Mouse (Mus musculus) midbrain, embryonic 12.5 days (tissue): Measurements from ENCODE around the gene Sipa1l3. TPM values are rescaled to one million over a fixed set of nuclear protein-coding genes. Genes with fewer than 3 reads are reported as not detected.

Experiments used
- ATAC-seq: fragments of 200-750 bp; cut with Nextera tagmentation; 2 replicates; pipeline ENCODE4 v1.8.0; 2017; ENCODE audit warnings: low read depth, moderate TSS enrichment, moderate library complexity; ENCODE audit not compliant: low FRiP score
- H3K27ac ChIP-seq: fragments of 300-500 bp; sonication (generic); replicated peaks from 2 replicates; pipeline ENCODE4 v1.5.1; 2016; ENCODE audit warnings: mild to moderate bottlenecking
- H3K27me3 ChIP-seq: fragments of 300-500 bp; sonication (generic); 2 replicates; pipeline ENCODE4 v1.6.1; 2016; ENCODE audit warnings: mild to moderate bottlenecking
- H3K36me3 ChIP-seq: fragments of 300-500 bp; sonication (generic); 2 replicates; pipeline ENCODE4 v1.6.1; 2016
- H3K4me1 ChIP-seq: fragments of 300-500 bp; sonication (generic); 2 replicates; pipeline ENCODE4 v1.6.1; 2016
- H3K4me2 ChIP-seq: fragments of 300-500 bp; sonication (generic); replicated peaks from 2 replicates; pipeline ENCODE4 v1.6.1; 2016; ENCODE audit warnings: mild to moderate bottlenecking, moderate library complexity
- H3K4me3 ChIP-seq: fragments of 300-500 bp; sonication (generic); 2 replicates; pipeline ENCODE4 v1.5.1; 2016; ENCODE audit warnings: mild to moderate bottlenecking
- H3K9ac ChIP-seq: fragments of 300-500 bp; sonication (generic); replicated peaks from 2 replicates; pipeline ENCODE4 v1.6.1; 2016; ENCODE audit warnings: mild to moderate bottlenecking, moderate library complexity
- H3K9me3 ChIP-seq: fragments of 300-500 bp; sonication (generic); 2 replicates; pipeline ENCODE4 v1.6.1; 2016; ENCODE audit warnings: mild to moderate bottlenecking
- WGBS: fragments of 180-500 bp; shearing (Covaris S2); methylation state at CpG from one replicate; pipeline ENCODE4 v1.1.7; 2016; 5-methylcytosine and 5-hydroxymethylcytosine counted together
- polyA plus RNA-seq: library from polyadenylated mRNA; unstranded; fragments of >200 nt; fragmentation: Nextera tagmentation; extraction: Ambion mirVana; gene quantifications from 2 replicates; pipeline ENCODE4 v1.2.1, GENCODE M21; 2016

The Sipa1l3 gene
- polyA plus RNA-seq, 1 experiment from 2014 or later, result 14.6 TPM

DNA sequence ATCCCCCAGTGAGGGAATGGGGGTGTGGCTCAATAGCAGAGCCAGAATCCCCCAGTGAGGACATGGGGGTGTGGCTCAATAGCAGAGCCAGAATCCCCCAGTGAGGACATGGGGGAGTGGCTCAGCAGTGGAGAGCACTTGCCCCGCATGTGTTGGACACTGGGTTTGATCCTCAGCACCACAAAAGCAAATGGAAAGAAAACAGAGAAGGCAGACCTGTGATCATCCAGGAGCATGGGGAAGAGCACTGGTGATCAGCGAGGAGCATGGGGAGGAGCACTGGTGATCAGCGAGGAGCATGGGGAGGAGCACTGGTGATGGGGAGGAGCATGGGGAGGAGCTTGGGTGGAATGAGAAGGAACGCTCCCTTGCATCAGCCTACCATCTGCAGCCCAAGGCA, 98.6 kb downstream of the Sipa1l3 start:
- Histone ChIP-seq H3K36me3 (no peaks in the 10 kb centered on the region), H3K27me3 (no peaks in the 10 kb centered on the region; the same call in 1 of the 2 replicates), H3K9me3 (no peaks in the 10 kb centered on the region), H3K4me3 (no peak overlapping the region), H3K27ac (no peak overlapping the region), H3K4me1 (peaks cover 37% of the 10 kb centered on the region), H3K9ac (no peak overlapping the region), H3K4me2 (no peak overlapping the region)
- ATAC-seq, result no peak
- 44% methylated on average over 4 of the region's 4 CpGs for WGBS

- Histone ChIP-seq H3K9ac (no peak overlapping the region), H3K4me1 (peaks cover 37% of the 10 kb centered on the region), H3K27me3 (no peaks in the 10 kb centered on the region; the same call in 1 of the 2 replicates), H3K4me2 (no peak overlapping the region), H3K27ac (no peak overlapping the region), H3K36me3 (no peaks in the 10 kb centered on the region), H3K4me3 (no peak overlapping the region), H3K9me3 (no peaks in the 10 kb centered on the region)
- 73% methylated on average over 6 of the region's 6 CpGs for WGBS
- ATAC-seq, result no peak
Observed at GRCm38 (mm10) chr7:29418231-29418630, 100.2 kb downstream of the Sipa1l3 start.

GRCm38 (mm10) chr7:29417332-29418069, 100.9 kb downstream of the Sipa1l3 start:
- H3K9ac ChIP-seq, result no peak overlapping the region
- no peak overlapping the region for H3K4me3 ChIP-seq
- no peaks in the 10 kb centered on the region for H3K9me3 ChIP-seq
- H3K27me3 ChIP-seq, result no peaks in the 10 kb centered on the region; the same call in 1 of the 2 replicates
- 33% methylated on average over 8 of the region's 8 CpGs for WGBS
- peak; percentile 57 for ATAC-seq
- no peak overlapping the region for H3K4me2 ChIP-seq
- H3K27ac ChIP-seq, result no peak overlapping the region
- no peaks in the 10 kb centered on the region for H3K36me3 ChIP-seq
- H3K4me1 ChIP-seq, result peaks cover 42% of the 10 kb centered on the region

DNA sequence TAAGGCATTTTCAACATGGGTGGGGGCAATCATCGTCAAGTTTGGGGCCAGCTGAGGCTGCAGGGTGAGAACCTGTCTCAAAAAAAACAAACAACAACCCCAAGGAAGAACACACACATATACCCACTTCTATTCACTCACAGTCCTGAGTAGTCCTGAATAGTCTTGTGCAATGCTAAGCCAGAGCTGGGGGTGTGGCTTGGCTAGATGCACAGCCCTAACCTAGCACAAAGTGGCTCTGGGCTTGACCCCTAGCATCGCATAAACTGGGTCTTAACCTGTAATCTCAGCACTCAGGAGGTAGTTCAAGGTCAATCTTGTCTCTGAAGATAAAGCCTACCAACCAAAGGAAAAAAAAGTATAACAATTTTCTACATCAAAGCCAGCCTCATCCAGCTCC, 101.5 kb downstream of the Sipa1l3 start:
- no peaks in the 10 kb centered on the region for H3K9me3 ChIP-seq
- H3K27me3 ChIP-seq, result no peaks in the 10 kb centered on the region; the same call in 1 of the 2 replicates
- no peak for ATAC-seq
- H3K9ac ChIP-seq, result no peak overlapping the region
- 35% methylated on average over 2 of the region's 2 CpGs for WGBS
- no peak overlapping the region for H3K27ac ChIP-seq
- no peak overlapping the region for H3K4me2 ChIP-seq
- peaks cover 45% of the 10 kb centered on the region for H3K4me1 ChIP-seq
- no peaks in the 10 kb centered on the region for H3K36me3 ChIP-seq
- H3K4me3 ChIP-seq, result no peak overlapping the region

- Histone ChIP-seq H3K9me3 (no peaks in the 10 kb centered on the region), H3K4me2 (no peak overlapping the region), H3K9ac (no peak overlapping the region), H3K4me1 (peaks cover 32% of the 10 kb centered on the region), H3K27me3 (no peaks in the 10 kb centered on the region), H3K27ac (peak overlapping the region; percentile 49), H3K4me3 (no peak overlapping the region), H3K36me3 (no peaks in the 10 kb centered on the region)
- ATAC-seq, result 0 out of 2 replicates have a peak, but pooled peaks have one; percentile 16
- WGBS, result 64% methylated on average over 8 of the region's 8 CpGs
Observed at GRCm38 (mm10) chr7:29411838-29412580, 106.4 kb downstream of the Sipa1l3 start.

GRCm38 (mm10) chr7:29411216-29411816, 107.1 kb downstream of the Sipa1l3 start:
- Histone ChIP-seq H3K4me1 (peaks cover 26% of the 10 kb centered on the region), H3K9me3 (no peaks in the 10 kb centered on the region), H3K4me2 (no peak overlapping the region), H3K27me3 (no peaks in the 10 kb centered on the region), H3K27ac (peak overlapping the region; percentile 49), H3K9ac (no peak overlapping the region), H3K4me3 (no peak overlapping the region), H3K36me3 (no peaks in the 10 kb centered on the region)
- peak; percentile 45 for ATAC-seq
- 54% methylated on average over 4 of the region's 4 CpGs for WGBS

DNA sequence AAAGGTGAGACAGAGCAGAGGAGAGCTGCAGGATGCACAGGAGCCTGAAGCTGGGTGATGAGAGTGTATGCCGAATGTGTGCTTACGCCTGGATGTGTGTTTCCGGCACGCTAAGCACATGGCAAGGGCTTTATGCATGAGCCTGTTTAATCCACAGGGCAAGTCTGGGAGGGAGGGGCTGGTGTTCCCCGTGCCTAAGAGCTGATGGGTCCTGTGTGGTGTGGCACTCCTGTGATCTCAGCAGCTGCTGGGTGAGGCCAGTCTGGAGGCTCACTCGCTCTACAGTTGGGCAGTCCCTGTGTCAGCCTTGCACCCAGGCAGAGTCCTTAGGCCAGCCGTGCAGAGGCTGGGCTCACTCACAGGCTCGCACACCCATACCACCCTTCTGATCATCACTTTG, 108.0 kb downstream of the Sipa1l3 start:
- ATAC-seq, result no peak
- no peak overlapping the region for H3K9ac ChIP-seq
- 76% methylated on average over 8 of the region's 8 CpGs for WGBS

GRCm38 (mm10) chr7:29406855-29407254, 111.6 kb downstream of the Sipa1l3 start:
- Histone ChIP-seq H3K27ac (no peak overlapping the region), H3K36me3 (no peaks in the 10 kb centered on the region), H3K9ac (no peak overlapping the region), H3K27me3 (no peaks in the 10 kb centered on the region), H3K9me3 (no peaks in the 10 kb centered on the region), H3K4me2 (no peak overlapping the region), H3K4me1 (peaks cover 11% of the 10 kb centered on the region), H3K4me3 (no peak overlapping the region)
- no peak for ATAC-seq
- 91% methylated on average over 4 of the region's 4 CpGs for WGBS

More for the DNA sequence above, 108.0 kb downstream of the Sipa1l3 start:
- H3K4me1 ChIP-seq, result peaks cover 24% of the 10 kb centered on the region
- no peak overlapping the region for H3K4me3 ChIP-seq
- no peak overlapping the region for H3K27ac ChIP-seq
- no peak overlapping the region for H3K4me2 ChIP-seq
- H3K27me3 ChIP-seq, result no peaks in the 10 kb centered on the region
- H3K36me3 ChIP-seq, result no peaks in the 10 kb centered on the region
- H3K9me3 ChIP-seq, result no peaks in the 10 kb centered on the region

- WGBS, result 92% methylated on average over 2 of the region's 2 CpGs
- H3K9ac ChIP-seq, result no peak overlapping the region
Observed at GRCm38 (mm10) chr7:29404126-29404525, 114.3 kb downstream of the Sipa1l3 start.

GRCm38 (mm10) chr7:29402015-29402414, 116.4 kb downstream of the Sipa1l3 start:
- peaks cover 26% of the 10 kb centered on the region for H3K36me3 ChIP-seq
- no peak overlapping the region for H3K27ac ChIP-seq
- H3K4me3 ChIP-seq, result no peak overlapping the region
- H3K4me1 ChIP-seq, result no peaks in the 10 kb centered on the region
- H3K4me2 ChIP-seq, result no peak overlapping the region
- H3K27me3 ChIP-seq, result no peaks in the 10 kb centered on the region
- no peaks in the 10 kb centered on the region for H3K9me3 ChIP-seq
- no peak for ATAC-seq
- no peak overlapping the region for H3K9ac ChIP-seq
- 95% methylated on average over 4 of the region's 4 CpGs for WGBS

More at GRCm38 (mm10) chr7:29404126-29404525, 114.3 kb downstream of the Sipa1l3 start:
- Histone ChIP-seq H3K9me3 (no peaks in the 10 kb centered on the region), H3K27me3 (no peaks in the 10 kb centered on the region), H3K4me3 (no peak overlapping the region), H3K4me2 (no peak overlapping the region), H3K36me3 (peaks cover 20% of the 10 kb centered on the region), H3K27ac (no peak overlapping the region), H3K4me1 (no peaks in the 10 kb centered on the region)
- ATAC-seq, result no peak

GRCm38 (mm10) chr7:29400451-29400850, 118.0 kb downstream of the Sipa1l3 start:
- H3K4me2 ChIP-seq, result no peak overlapping the region
- no peaks in the 10 kb centered on the region for H3K9me3 ChIP-seq
- H3K27ac ChIP-seq, result no peak overlapping the region
- no peaks in the 10 kb centered on the region for H3K27me3 ChIP-seq
- H3K4me1 ChIP-seq, result no peaks in the 10 kb centered on the region
- H3K4me3 ChIP-seq, result no peak overlapping the region
- WGBS, result 93% methylated on average over 8 of the region's 8 CpGs
- no peak for ATAC-seq
- H3K36me3 ChIP-seq, result peaks cover 41% of the 10 kb centered on the region
- H3K9ac ChIP-seq, result no peak overlapping the region

DNA sequence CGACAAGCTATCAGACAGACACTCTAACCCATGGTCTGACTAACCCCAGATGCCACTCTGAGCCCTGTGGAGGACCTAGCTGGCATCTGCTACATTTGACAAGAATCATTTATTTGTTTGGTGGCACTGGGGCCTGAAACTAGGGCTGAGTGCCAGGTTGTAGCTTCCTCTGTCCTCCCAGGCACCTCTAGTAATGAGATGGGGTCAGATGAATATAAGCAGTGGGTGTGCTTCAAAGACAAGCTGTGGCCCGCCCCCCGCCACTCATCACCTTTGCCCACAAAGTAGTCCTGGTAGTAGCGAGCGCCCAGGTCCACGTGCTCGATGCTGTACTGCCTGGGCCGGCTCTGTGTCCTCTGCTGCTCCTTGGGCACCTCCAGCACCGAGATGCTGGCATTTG, 119.4 kb downstream of the Sipa1l3 start:
- H3K4me1 ChIP-seq, result no peaks in the 10 kb centered on the region
- no peak overlapping the region for H3K4me3 ChIP-seq
- H3K9me3 ChIP-seq, result no peaks in the 10 kb centered on the region
- H3K4me2 ChIP-seq, result no peak overlapping the region
- H3K9ac ChIP-seq, result no peak overlapping the region
- ATAC-seq, result no peak
- H3K27ac ChIP-seq, result no peak overlapping the region
- no peaks in the 10 kb centered on the region for H3K27me3 ChIP-seq
- peaks cover 44% of the 10 kb centered on the region for H3K36me3 ChIP-seq
- whole genome bisulfite sequencing, result 97% methylated on average over 9 of the region's 9 CpGs
